Mouse (Mus musculus): Measurements from ENCODE around the gene Olfr1217. TPM values are rescaled to one million over a fixed set of nuclear protein-coding genes. Genes with fewer than 3 reads are reported as not detected.

The Olfr1217 gene
- not detected in 2 replicates for polyA plus RNA-seq (2012; rRNA removed)

GRCm38 (mm10) chr2:89031965-89032364, at the start of gene Olfr1217:
Olfr1217 (minus strand) TSS chr2:89032065.

GRCm38 (mm10) chr2:89061087-89061486, 29.2 kb upstream of the Olfr1217 start, which contains the start of gene Olfr1218:
Olfr1218 (minus strand) TSS chr2:89061187.

GRCm38 (mm10) chr2:89018240-89018639, 13.6 kb downstream of the Olfr1217 start, which contains the start of gene Olfr1216:
Olfr1216 (minus strand) TSS chr2:89018340.

GRCm38 (mm10) chr2:89006873-89007272, 25.0 kb downstream of the Olfr1217 start, which contains the start of gene Olfr1215:
Olfr1215 (minus strand) TSS chr2:89006973.

GRCm38 (mm10) chr2:88992553-88992952, 39.3 kb downstream of the Olfr1217 start, which contains the start of gene Olfr1214:
Olfr1214 (minus strand) TSS chr2:88992653.

GRCm38 (mm10) chr2:88980181-88980580, 51.7 kb downstream of the Olfr1217 start, which contains the start of gene Gm13762:
Gm13762 (minus strand) TSS chr2:88980281.

Other genes with a start within 250 kb of the Olfr1217 start
- not detected in 2 replicates for gene Olfr1201, start 239.0 kb downstream of the Olfr1217 start, polyA plus RNA-seq (2012; rRNA removed)
- gene Olfr1202, start 217.6 kb downstream of the Olfr1217 start, polyA plus RNA-seq (2012; rRNA removed): not detected in 2 replicates
- gene Olfr1205, start 202.3 kb downstream of the Olfr1217 start, polyA plus RNA-seq (2012; rRNA removed): not detected in 2 replicates
- not detected in 2 replicates for gene Olfr1204, start 182.8 kb downstream of the Olfr1217 start, polyA plus RNA-seq (2012; rRNA removed)
- gene Olfr1206, start 168.8 kb downstream of the Olfr1217 start, polyA plus RNA-seq (2012; rRNA removed): not detected in 2 replicates
- not detected in 2 replicates for gene Olfr1208, start 129.8 kb downstream of the Olfr1217 start, polyA plus RNA-seq (2012; rRNA removed)
- gene Olfr1209, start 116.9 kb downstream of the Olfr1217 start, polyA plus RNA-seq (2012; rRNA removed): not detected in 2 replicates
- not detected in 2 replicates for gene Olfr1211, start 94.0 kb downstream of the Olfr1217 start, polyA plus RNA-seq (2012; rRNA removed)
- not detected in 2 replicates for gene Olfr1212, start 78.1 kb downstream of the Olfr1217 start, polyA plus RNA-seq (2012; rRNA removed)
- gene Gm13762, start 51.8 kb downstream of the Olfr1217 start, polyA plus RNA-seq (2012; rRNA removed): not detected in 2 replicates
- gene Olfr1214, start 39.4 kb downstream of the Olfr1217 start, polyA plus RNA-seq (2012; rRNA removed): not detected in 2 replicates
- not detected in 2 replicates for gene Olfr1215, start 25.1 kb downstream of the Olfr1217 start, polyA plus RNA-seq (2012; rRNA removed)
- gene Olfr1216, start 13.7 kb downstream of the Olfr1217 start, polyA plus RNA-seq (2012; rRNA removed): not detected in 2 replicates
- not detected in 2 replicates for gene Olfr1218, start 29.1 kb upstream of the Olfr1217 start, polyA plus RNA-seq (2012; rRNA removed)
- gene Olfr1219, start 51.4 kb upstream of the Olfr1217 start, polyA plus RNA-seq (2012; rRNA removed): not detected in 2 replicates
- gene Olfr1220, start 74.8 kb upstream of the Olfr1217 start, polyA plus RNA-seq (2012; rRNA removed): not detected in 2 replicates
- gene Olfr1221, start 85.2 kb upstream of the Olfr1217 start, polyA plus RNA-seq (2012; rRNA removed): not detected in 2 replicates
- gene Olfr1222, start 101.0 kb upstream of the Olfr1217 start, polyA plus RNA-seq (2012; rRNA removed): not detected in 2 replicates
- not detected in 2 replicates for gene Olfr1223, start 119.5 kb upstream of the Olfr1217 start, polyA plus RNA-seq (2012; rRNA removed)
- gene Olfr1224-ps1, start 132.0 kb upstream of the Olfr1217 start, polyA plus RNA-seq (2012; rRNA removed): not detected in 2 replicates
- gene Olfr1225, start 142.6 kb upstream of the Olfr1217 start, polyA plus RNA-seq (2012; rRNA removed): not detected in 2 replicates
- not detected in 2 replicates for gene Olfr1226, start 168.0 kb upstream of the Olfr1217 start, polyA plus RNA-seq (2012; rRNA removed)
- not detected in 2 replicates for gene Olfr1228, start 222.0 kb upstream of the Olfr1217 start, polyA plus RNA-seq (2012; rRNA removed)

All from central nervous system, embryonic 18 days (tissue).